Mouse (Mus musculus) small intestine, adult 2 months (tissue): Measurements from ENCODE around the gene Mfsd4b3. TPM values are rescaled to one million over a fixed set of nuclear protein-coding genes. Genes with fewer than 3 reads are reported as not detected.
"Not testable (repeated sequence)": the region's sequence is repeated elsewhere in the genome, so short reads cannot be mapped to it uniquely, and the experiment has no call there.

Source experiments
- H3K27ac ChIP-seq: fragments of 200-500 bp; 2 replicates; pipeline ENCODE4 v1.5.1; 2012; ENCODE audit warnings: low read depth, low read length, control low read depth, inconsistent platforms; ENCODE audit not compliant: insufficient read depth
- H3K27me3 ChIP-seq: fragments of 200-500 bp; 2 replicates; pipeline ENCODE4 v1.6.1; 2012; ENCODE audit warnings: mild to moderate bottlenecking, moderate library complexity, low read length, inconsistent platforms; ENCODE audit not compliant: control insufficient read depth, insufficient read depth
- H3K36me3 ChIP-seq: fragments of 200-500 bp; 2 replicates; pipeline ENCODE4 v1.6.1; 2012; ENCODE audit warnings: mild to moderate bottlenecking, low read length, control low read depth, inconsistent platforms; ENCODE audit not compliant: control insufficient read depth, insufficient read depth
- H3K4me1 ChIP-seq: fragments of 200-500 bp; 2 replicates; pipeline ENCODE4 v1.6.1; 2012; ENCODE audit warnings: low read length, inconsistent platforms, mixed read lengths; ENCODE audit not compliant: control insufficient read depth, insufficient read depth, insufficient read length
- H3K4me3 ChIP-seq: fragments of 200-500 bp; 2 replicates; pipeline ENCODE4 v1.5.1; 2012; ENCODE audit warnings: low read depth, mild to moderate bottlenecking, control low read depth, inconsistent platforms, low read length, moderate library complexity
- CTCF ChIP-seq: fragments of 200-500 bp; IDR thresholded peaks from 2 replicates; pipeline ENCODE4 v1.5.1; 2012; ENCODE audit warnings: low read depth, mild to moderate bottlenecking, control low read depth, inconsistent platforms, low read length, moderate library complexity, mixed read lengths; ENCODE audit not compliant: insufficient replicate concordance, insufficient read length; ENCODE audit errors: extremely low read depth
- POLR2A ChIP-seq: fragments of 200-500 bp; IDR thresholded peaks from 2 replicates; pipeline ENCODE4 v1.6.1; 2012; ENCODE audit warnings: low read depth, mild to moderate bottlenecking, control low read depth, inconsistent platforms, low read length, moderate library complexity
- WGBS: fragments of 180-500 bp; shearing (Covaris S2); methylation state at CpG from one replicate; pipeline ENCODE4 v1.1.7; 2018; 5-methylcytosine and 5-hydroxymethylcytosine counted together
- polyA plus RNA-seq: library from polyadenylated mRNA; depleted of rRNA; stranded (reverse); fragments of >200 nt; gene quantifications from 2 replicates; pipeline ENCODE4 v1.2.3, GENCODE M21; 2012

The Mfsd4b3 gene
- polyA plus RNA-seq, 1 experiment, result 13.3 TPM

- no peak for TF ChIP-seq CTCF
- TF ChIP-seq POLR2A, result no peak
- peak overlapping the region; percentile 6; the same call in 1 of the 2 replicates for H3K27ac ChIP-seq
Measured at GRCm38 (mm10) chr10:39960441-39960822, 479 bp upstream of the Mfsd4b3 start.

DNA sequence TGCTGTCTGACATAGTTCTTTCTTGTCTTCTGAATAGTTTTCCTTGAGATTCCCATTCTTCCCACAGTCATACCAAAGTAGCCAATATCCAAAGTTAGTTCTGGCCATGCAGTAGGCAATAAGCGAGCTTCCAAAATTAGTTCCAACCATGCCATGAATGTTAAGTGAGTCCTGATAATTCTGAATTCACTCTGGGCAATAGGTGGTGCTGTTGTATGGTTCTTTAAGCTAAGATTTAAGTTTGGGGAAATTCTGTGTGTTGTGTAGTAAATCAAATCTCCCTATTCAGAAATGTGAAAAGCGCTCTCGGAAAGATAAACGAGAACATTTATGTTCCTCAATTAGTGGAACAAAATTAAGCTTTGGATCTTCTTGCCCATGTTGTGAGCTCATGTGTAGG is 1.7 kb downstream of the Mfsd4b3 start:
- no peak overlapping the region for H3K4me3 ChIP-seq
- TF ChIP-seq CTCF (no peak), POLR2A (no peak)
- H3K4me1 ChIP-seq, result peaks cover 2% of the 10 kb centered on the region; the same call in 1 of the 2 replicates
- H3K36me3 ChIP-seq, result no peaks in the 10 kb centered on the region; the same call in 1 of the 2 replicates
- no peak overlapping the region for H3K27ac ChIP-seq
- H3K27me3 ChIP-seq, result no peaks in the 10 kb centered on the region
- WGBS, result 78% methylated on average over 4 of the region's 4 CpGs

More at GRCm38 (mm10) chr10:39960441-39960822, 479 bp upstream of the Mfsd4b3 start:
- Histone ChIP-seq H3K36me3 (no peaks in the 10 kb centered on the region; the same call in 1 of the 2 replicates), H3K27me3 (no peaks in the 10 kb centered on the region), H3K4me3 (no peak overlapping the region), H3K4me1 (peaks cover 2% of the 10 kb centered on the region; the same call in 1 of the 2 replicates)
- WGBS, result 29% methylated on average over 11 of the region's 11 CpGs

- TF ChIP-seq POLR2A (no peak), CTCF (no peak)
- H3K27ac ChIP-seq, result no peak overlapping the region
- WGBS, result 30% methylated on average over 2 of the region's 2 CpGs
- no peak overlapping the region for H3K4me3 ChIP-seq
- H3K4me1 ChIP-seq, result peaks cover 2% of the 10 kb centered on the region; the same call in 1 of the 2 replicates
- no peaks in the 10 kb centered on the region; the same call in 1 of the 2 replicates for H3K36me3 ChIP-seq
- no peaks in the 10 kb centered on the region for H3K27me3 ChIP-seq
Measured at GRCm38 (mm10) chr10:39956340-39956878, 3.5 kb downstream of the Mfsd4b3 start.

DNA sequence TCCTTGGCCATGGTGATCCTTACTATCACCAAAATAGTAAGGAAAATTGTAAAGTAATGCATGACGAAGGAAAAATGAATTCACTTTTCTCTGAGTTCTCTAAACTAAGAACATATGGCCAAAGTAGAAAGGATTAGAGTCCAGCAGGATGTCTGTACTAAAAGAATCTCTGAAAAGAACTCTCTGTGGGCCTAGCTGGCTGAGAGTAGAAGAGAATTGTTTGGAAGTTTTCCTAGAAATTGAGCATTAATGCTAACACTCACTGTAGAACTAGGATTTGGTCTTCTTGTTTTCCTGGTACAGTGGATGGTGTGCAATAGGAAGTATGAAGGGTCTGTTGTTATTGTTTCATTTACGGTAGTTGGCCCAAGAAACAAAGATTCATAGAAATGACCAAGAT is 4.8 kb downstream of the Mfsd4b3 start:
- WGBS, result 89% methylated on average over 2 of the region's 2 CpGs
- peaks cover 2% of the 10 kb centered on the region; the same call in 1 of the 2 replicates for H3K4me1 ChIP-seq
- H3K36me3 ChIP-seq, result peaks cover 3% of the 10 kb centered on the region
- H3K27me3 ChIP-seq, result no peaks in the 10 kb centered on the region
- H3K4me3 ChIP-seq, result no peak overlapping the region
- TF ChIP-seq CTCF, result no peak
- TF ChIP-seq POLR2A, result no peak
- no peak overlapping the region for H3K27ac ChIP-seq

DNA sequence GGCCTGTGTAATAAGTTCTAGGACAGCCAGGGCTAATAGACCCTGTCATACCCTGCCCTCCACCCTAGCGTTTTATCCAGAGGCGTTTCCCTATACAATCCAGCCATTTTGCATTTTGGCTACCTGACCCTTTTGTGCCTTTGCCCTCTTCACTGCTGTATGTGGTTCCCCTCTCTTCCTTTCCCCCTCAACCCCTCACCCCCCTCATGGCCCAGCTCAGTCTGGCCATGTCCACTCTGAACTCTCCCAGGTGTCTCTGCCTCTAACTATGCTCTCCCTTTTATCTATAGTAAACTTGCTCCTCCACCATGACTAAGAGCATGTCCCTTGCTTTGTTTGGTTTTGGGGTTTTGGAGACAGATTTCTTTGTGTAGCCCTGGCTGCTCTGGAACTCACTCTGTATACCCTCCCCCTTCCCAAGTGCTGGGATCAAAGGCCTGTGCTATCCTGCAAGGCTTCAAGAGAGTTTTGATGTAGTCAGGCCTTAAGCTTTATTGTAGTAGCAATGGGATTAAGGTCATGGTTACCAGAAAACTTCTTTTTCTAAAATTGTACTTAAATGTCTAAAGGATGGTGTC is 10.5 kb downstream of the Mfsd4b3 start:
- H3K27me3 ChIP-seq, result no peaks in the 10 kb centered on the region
- TF ChIP-seq CTCF (no peak), POLR2A (no peak)
- H3K4me1 ChIP-seq, result no peaks in the 10 kb centered on the region
- H3K27ac ChIP-seq, result no peak overlapping the region
- 87% methylated on average over 2 of the region's 2 CpGs for WGBS
- H3K36me3 ChIP-seq, result peaks cover 12% of the 10 kb centered on the region
- no peak overlapping the region for H3K4me3 ChIP-seq

GRCm38 (mm10) chr10:39947195-39947594 is 12.8 kb downstream of the Mfsd4b3 start:
- H3K4me3 ChIP-seq, H3K4me1 ChIP-seq, H3K27me3 ChIP-seq, H3K27ac ChIP-seq: not testable (repeated sequence)
- peaks cover 12% of the 10 kb centered on the region for H3K36me3 ChIP-seq
- WGBS, result 93% methylated on average over 3 of the region's 3 CpGs

DNA sequence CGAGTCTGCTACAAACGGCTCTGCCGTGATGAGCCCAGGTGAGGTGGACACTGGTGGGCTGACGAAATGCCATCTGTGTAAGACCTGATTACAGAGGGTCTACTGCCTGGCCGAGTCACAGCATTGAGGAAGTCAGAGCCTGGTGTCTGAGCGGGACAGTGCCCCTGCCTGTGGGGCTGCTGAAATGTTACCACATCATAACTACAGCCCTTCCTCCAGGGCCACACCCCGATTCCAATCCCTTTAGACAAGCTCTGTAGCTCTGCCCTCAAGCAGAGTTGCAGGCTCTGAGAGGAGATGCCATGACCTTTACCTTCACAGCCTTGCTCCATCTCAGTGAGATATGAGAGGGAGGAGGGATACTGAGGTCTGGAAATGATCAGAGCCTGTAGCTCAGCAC is 23.4 kb downstream of the Mfsd4b3 start:
- Histone ChIP-seq H3K4me3 (no peak overlapping the region), H3K27me3 (no peaks in the 10 kb centered on the region), H3K36me3 (no peaks in the 10 kb centered on the region), H3K27ac (no peak overlapping the region), H3K4me1 (no peaks in the 10 kb centered on the region; the same call in 1 of the 2 replicates)
- TF ChIP-seq CTCF (no peak), POLR2A (no peak)
- 70% methylated on average over 7 of the region's 7 CpGs for WGBS
